Mouse (Mus musculus) ovary, postnatal 14 days (tissue): ENCODE data around the gene 4933427I04Rik.

Experiments
- DNase-seq: peaks from one replicate; pipeline ENCODE4 v3.0.0; 2022; ENCODE audit warnings: low spot score

Gene 4933427I04Rik

DNA sequence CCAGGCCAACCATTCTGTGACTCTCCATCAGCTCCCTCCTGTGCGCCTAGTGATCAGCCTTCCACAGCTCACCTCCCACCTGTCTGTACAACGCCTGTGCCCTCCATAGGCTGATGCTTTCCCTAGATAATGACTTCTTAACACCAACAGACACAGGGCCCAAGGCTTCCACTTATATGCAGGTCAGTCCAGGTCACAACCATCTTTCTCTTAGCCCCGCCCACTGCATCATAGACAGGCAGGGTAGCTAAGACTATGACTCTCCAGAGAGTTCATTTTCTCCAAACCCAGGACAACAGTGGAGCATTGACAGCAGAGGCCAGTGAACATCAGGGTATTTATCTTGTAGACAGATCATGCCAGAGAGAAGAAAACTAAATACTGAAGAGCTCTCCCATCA is at the start of gene 4933427I04Rik:
Gene 4933427I04Rik, plus strand, starts transcription at position 301 of the 400 bp plus-strand sequence.
- DNase-seq: no peak

DNA sequence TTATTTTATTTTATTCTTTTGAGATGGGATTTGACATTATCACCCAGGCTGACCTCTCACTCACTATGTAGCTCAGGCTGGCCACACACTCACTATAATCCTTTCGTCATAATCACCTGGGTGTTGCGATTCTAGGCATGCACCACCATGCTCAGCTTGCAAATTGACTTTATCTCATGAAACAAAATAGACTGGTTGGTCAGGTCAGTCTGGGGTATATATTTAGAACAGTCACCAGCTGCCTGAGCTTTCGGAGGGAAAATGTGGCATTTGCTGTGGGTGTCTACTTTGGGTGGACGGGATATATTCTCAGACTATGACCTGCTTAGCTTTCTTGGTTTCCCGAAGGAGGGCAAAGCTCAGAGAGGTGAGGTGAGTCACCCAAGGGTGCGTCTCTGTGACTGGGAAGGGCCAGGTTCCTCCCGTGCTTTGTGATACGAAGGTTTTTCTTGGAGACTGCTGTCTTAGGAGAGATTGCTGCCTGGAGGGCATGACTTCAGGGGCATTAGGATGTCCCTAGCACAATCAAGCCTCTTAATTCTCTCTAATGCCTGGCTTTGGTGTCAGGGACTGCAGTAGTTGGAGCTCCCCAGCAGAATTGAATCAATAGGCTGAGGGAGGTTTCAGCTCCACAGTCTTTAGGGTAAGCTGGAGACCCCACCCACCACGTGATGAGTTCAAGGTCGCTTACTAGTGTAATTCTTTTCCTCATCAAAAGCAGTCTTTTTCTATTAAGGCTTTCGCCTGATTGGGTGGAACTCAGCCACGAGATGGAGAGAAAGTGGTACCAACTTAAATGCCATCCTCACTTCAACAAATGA is 48.8 kb upstream of the 4933427I04Rik start:
- no peak for DNase-seq

DNA sequence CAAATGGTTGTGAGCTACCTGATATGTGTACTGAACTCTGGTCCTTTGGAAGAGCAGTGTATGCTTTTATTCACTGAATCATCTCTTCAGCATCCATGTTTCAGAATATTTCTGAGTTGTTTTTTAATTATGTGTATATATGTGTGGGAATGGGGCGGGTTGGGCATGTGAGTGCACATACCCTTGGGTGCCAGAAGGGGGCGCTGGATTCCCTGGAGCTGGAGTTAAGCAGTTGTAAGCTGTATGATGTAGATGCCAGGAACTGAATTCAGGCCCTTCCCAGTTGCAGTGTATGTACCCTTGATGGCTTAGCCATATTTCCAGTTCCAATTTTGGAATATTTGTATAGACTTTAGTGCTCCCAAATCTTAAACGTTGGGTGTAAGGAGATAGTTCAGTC is 47.0 kb upstream of the 4933427I04Rik start:
- no peak for DNase-seq

DNA sequence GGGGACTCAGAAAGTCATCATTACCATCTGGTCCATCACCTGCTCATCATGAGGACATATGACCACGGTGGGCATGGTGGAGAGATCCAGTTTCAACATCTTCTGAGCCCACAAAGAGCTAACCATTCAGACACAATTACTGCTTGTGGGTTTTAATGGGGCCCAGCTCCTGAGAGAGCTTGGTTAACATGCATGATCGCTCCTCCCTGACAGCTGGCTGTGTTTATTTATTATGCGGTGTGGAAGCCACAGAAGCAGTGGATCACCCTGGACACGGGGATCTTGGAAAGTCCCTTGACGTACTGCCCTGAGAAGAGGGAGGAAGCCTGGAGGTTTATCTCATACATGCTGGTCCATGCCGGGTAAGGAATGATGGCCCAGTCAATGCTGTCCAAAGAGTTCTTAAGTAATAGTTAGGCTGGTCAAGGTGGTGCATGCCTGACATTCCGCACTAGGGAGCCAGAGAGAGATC is 45.4 kb upstream of the 4933427I04Rik start:
- DNase-seq: no peak

DNA sequence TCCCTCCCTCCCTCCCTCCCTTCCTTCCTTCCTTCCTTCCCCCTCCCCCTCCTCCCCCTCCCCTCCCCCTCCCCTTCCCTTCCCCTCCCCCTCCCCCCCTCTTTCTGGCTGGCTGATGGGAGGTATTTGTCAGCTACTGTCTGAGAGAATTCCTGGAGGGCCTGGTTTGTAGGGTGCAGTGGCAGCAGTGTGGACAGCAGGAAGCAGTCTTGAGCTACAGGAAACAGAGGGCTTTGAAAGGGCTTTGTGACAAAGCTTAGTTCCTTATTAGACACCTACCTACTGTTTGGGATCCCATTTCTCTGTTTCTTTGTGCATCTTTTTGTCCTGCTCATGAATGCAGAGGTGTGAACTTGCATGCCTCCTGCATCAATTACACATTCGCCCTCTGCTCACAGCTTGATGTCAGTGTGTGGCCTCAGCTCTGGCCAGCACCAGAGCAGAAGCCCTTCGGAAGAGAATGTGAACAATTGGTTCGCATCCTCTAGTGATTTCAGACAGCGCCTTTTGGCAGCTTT is 40.3 kb upstream of the 4933427I04Rik start:
- DNase-seq: peak; percentile 21

DNA sequence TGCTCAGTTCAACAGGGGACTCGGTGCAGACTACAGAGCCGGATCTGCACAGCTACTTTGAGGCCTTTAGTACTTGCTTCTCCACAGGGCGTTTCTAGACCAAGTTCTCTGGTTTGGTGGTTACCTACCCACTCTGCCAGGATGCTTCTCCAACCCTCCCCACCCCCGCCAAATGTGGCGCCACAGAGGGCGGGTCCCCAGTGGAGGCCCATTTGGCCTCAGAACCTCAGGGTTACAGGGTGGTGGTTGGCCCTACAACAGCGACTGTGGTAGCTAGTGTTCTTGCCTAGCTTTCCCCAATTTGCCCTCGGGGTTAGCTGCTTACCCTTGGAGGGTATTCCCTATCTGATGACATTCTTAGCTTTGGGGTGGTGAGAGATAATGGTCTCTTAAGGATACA is 17.4 kb upstream of the 4933427I04Rik start:
- no peak for DNase-seq

DNA sequence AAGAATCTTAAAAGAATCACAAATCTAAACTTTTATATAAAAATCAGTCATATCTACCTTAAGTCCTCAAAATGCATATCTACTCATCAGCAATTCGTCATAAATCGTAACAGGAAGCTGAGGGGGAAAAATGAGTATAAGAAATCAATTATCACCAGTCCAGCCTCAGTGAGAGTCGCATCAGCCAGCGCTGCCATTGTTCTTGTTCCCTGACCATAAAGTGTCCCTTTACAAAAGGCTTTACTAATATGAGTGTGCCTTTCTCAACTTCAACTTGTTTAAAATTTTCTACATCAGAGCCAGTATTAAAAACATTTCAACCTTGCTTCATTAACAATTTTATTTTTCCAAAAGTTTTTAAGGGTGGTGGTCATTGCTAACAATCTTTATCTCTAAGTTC is 2.6 kb upstream of the 4933427I04Rik start:
- no peak for DNase-seq

DNA sequence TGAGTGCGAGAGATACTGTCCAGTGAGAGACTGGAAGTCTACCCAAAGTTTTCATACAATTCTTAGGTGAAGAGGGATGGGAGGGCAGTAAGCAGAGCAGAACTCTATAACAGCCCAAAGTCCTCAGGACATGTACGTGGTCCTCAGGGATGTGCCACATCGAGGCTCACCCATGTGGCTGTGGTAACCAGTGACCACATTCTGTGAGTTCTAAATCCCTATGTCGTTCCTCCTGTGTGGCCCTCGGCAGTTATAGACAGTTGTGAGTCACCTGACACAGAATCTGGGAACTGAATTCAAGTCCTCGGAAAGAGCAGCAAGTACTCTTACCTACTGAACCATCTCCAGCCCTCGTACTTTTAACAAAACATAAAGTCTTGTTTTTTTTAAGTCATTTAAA is 1.4 kb upstream of the 4933427I04Rik start:
- no peak for DNase-seq

DNA sequence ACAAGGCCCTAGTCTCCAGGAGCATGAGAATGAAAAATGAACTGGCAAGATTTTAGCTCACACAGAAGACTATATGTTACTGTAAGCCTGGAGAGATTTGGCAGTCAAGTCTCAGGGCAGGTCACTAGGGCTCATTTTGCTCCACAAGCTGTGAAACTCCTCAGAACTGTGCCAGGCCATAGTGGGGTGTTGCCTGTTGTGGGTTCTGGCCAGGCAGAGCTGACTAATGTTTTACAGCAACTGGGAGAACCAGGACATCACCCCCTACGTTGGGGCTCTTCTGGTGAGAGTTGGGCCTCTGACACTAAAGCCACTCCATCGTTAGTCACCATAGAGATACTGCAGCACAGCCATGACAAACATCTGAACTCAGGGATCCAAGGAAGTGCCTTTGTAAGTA is 324 bp downstream of the 4933427I04Rik start:
- no peak for DNase-seq

DNA sequence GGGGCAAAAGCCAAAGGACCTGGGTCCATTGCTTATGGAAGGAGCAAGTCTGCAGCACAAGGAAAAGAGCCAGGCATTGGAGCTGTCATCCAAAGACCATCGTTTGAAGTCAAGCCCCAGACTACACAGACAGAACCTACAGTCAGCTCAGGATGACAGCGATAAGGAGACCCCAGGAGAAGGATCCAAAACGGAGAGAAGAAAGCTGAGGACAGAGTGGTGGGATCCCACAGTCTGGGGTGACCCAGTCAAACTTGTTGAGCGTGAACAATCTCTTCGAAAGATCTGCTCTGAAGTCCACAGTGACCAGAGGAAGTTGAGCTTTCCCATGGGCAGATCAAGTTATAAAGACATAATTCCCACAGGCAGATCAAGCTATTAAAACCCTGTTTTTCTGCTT is 1.1 kb downstream of the 4933427I04Rik start:
- no peak for DNase-seq

DNA sequence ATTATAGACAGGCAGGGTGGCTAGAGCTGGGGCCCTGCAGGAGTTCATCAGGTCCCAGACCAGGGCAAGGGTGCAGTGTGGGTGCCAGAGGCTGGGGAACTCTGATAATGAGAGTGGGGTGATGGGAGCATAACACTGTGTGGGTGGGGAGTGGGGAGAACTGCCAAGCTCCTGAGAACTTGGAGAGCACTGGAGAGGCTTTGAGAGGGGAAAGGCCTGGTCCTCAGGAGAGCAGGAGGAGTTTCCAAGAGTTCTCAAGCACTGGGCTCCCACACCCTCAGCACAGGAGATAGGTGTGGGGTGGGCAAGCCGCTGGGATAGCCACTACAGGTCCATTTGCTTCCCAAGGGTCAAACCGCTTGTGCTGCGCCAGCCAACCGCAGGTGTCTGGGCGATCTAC is 34.2 kb downstream of the 4933427I04Rik start:
- no peak for DNase-seq

DNA sequence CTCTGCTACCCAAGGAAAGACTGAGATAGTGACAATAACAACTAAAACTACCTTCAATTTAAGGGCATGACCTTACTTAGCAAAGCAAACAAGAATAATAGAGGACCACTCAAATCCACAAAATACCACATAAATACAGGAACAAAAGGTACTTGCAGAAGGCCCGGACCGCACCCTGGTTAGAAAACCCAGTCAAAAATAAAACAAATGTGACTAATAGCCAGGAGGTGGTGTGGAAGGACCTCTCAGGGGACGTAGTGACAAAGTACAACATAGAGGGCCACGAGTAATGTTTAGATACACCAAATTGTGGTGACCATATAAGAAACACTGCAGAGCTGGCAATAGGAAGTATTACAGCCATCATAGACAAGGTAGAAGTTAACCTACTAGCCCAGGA is 34.8 kb downstream of the 4933427I04Rik start:
- no peak for DNase-seq

DNA sequence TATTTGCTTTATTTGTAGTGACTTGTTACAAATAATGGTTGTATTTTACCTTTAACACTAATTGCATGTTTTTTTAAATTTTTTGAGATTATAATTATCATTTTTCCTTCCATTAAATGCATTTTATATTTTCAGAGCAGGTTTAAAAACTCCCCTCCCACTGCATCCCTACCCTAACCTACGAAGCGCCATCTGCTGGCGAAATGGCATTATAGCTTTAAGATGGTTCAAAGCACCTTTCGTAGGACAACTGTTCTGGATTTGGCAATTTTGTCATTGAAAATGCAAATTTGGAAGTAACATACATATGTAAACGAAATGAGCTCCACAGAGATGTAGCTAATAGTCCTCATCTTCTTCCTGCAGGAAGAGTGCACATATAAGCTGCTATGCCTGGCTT is 39.2 kb downstream of the 4933427I04Rik start:
- peak; percentile 43 for DNase-seq

DNA sequence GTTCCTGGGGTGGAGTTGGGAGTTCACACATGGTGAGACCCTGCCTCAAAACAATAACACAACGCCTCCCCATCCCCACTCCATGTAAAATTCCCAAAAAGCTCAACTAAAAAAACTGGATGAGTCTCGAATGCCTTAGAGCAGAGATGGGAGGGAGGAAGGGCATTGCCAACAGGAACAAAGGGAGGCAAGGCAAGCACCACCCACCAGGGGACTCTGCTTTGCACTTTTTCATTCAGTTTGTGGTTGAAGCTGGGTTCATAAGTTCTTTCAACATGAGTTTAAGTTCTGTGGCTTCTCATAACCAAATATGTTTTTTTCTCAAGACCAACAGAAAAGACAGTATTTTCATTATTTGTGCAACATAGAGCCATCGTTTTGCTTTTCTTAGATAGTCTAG is 44.0 kb downstream of the 4933427I04Rik start:
- no peak for DNase-seq

DNA sequence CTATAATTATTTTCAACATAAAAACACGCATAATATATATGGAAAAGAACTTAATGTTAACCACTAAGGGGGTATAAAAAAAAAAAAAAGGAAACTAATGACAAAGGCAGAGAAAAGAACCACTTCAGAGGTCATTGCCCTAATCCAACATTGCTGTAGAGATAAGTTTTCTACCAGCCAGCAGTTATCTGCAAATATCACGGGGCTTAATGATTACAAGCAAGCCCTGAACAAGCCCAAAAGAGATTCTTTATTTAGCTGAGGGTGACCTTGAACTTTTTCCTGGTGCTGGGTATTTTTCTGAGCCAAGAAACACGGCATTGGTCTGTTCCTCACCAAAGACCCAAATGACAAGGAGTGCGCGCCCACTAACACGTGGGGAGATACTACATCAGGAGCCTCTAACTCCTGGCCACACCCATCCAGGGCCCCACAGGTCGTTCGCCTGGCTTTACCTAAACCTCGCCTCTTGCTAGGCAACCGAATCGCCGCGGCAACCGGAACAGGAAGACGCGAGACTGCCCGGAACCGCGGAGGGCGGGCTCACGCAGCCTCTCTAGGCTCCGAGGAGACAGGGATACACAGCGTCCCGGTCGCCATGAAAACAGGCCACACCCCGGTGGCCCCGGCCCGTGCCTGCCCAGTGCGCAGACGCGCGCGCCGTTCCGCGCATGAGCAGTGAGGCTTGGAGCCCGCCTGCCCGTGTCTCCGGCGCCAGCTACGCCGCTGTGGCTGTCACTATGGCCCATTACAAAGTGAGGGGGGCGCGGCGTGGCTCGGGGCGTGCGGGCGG is 45.0 kb downstream of the 4933427I04Rik start, which contains the start of gene Mycbp:
Gene Mycbp, plus strand, starts transcription at position 500 of the 793 bp plus-strand sequence.
- DNase-seq: peak; percentile 99

DNA sequence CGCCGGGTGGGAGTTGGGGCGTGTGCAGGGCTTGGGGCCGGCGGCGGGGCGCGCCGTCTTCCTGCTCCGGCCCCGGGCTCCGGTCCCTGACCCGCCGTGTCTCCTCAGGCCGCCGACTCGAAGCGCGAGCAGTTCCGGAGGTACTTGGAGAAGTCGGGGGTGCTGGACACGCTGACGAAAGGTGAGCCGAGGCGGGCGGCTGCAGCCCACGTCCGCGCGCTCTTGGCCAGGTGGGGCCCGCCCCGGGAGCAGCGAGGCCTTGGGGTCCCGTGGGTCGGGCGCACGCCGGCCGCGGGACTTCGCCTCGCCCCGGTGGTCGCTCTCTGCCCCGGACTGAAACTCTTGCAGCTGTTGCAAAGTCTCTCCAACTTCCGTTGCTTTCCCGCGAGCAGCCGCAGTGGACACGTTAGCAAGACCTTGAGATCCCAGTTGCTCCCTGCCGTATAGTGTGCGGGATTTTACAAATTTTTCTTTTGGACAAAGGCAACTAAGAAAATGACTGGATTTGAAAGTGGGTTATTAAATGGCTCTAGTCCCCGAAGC is 45.7 kb downstream of the 4933427I04Rik start:
- DNase-seq: peak; percentile 35

DNA sequence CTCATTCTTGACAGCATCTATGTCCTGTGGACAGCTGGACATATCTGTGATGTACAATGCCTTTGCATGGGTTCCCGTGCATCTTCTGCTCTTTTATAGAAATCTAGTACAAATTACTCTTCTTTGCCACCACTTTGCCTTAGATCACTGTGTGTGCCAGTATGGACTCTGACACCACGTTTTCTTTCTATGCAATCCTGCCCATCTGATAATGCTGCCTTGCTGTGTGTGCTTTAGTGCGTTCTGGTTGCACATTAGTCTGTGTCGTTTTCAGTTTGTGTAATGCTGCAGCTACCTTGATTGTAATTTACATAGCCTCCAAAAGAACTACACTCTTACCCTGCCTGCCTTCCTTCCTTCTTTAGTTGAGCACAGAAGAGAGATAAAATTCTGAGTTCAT is 52.0 kb downstream of the 4933427I04Rik start:
- no peak for DNase-seq

DNA sequence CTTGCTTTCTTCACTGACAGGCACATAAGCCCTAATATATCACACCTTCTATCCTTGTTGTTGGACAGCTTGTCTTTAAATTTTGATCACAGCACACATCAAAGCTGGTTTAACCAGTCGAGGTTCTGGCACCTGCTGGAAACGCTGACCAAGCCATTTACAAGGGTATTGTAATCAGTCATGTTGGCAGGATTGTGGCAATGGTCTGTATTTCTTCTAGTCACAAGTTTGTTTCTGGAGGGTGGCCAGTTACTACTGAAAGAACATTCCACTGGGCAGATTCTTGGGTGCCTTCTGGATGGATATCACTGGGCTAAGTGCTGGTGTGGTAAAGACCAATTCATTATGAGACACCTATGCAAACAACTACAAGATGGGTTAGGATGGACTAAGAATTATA is 53.0 kb downstream of the 4933427I04Rik start:
- no peak for DNase-seq
